Mouse (Mus musculus): ENCODE measurements at regions not wholly inside any gene's neighbourhood (a gene's known extent, or its start where the extent isn't known, plus 50 kb on each side); places are given as distances from the start of the nearest gene placed in this dataset.

- no peak for TF ChIP-seq CTCF (IDR thresholded peaks at IDR 0.05; ENCODE audit: low read depth)
- TF ChIP-seq EP300 (IDR thresholded peaks at IDR 0.05; ENCODE audit: low read depth): no peak
- H3K27me3 ChIP-seq (ENCODE audit: control insufficient read depth, insufficient read depth, low read length): no peaks in the 10 kb centered on the region
- H3K36me3 ChIP-seq (replicated peaks; ENCODE audit: control insufficient read depth, insufficient read depth, low read length): no peaks in the 10 kb centered on the region
- no peak for ATAC-seq (ENCODE audit: insufficient read depth, low read depth)
- no peak overlapping the region for H3K9ac ChIP-seq (replicated peaks; ENCODE audit: low read depth, low read length)
- no peak for DNase-seq (ENCODE audit: low spot score)
- H3K4me1 ChIP-seq (ENCODE audit: control insufficient read depth, insufficient read depth): no peaks in the 10 kb centered on the region
- no peak overlapping the region for H3K4me2 ChIP-seq (ENCODE audit: low read depth, low read length)
- H3K27ac ChIP-seq (ENCODE audit: low read depth): no peak overlapping the region
- no peaks in the 10 kb centered on the region for H3K9me3 ChIP-seq (replicated peaks; ENCODE audit: control insufficient read depth, low read length)
- 25% methylated on average over 6 of the region's 6 CpGs for WGBS
- H3K4me3 ChIP-seq (ENCODE audit: low read depth, low read length): no peak overlapping the region
These were observed 88.3 kb upstream of the Fbxl4 start for GRCm38 (mm10) chr4:22269064-22269463.

GRCm38 (mm10) chr4:22274178-22274577 is 83.2 kb upstream of the Fbxl4 start:
- Histone ChIP-seq H3K27me3 (ENCODE audit: control insufficient read depth, insufficient read depth, low read length) (no peaks in the 10 kb centered on the region), H3K9ac (replicated peaks; ENCODE audit: low read depth, low read length) (no peak overlapping the region), H3K4me3 (ENCODE audit: low read depth, low read length) (no peak overlapping the region), H3K4me2 (ENCODE audit: low read depth, low read length) (no peak overlapping the region), H3K27ac (ENCODE audit: low read depth) (no peak overlapping the region), H3K4me1 (ENCODE audit: control insufficient read depth, insufficient read depth) (no peaks in the 10 kb centered on the region), H3K9me3 (replicated peaks; ENCODE audit: control insufficient read depth, low read length) (0 out of 2 replicates have a peak, but pooled peaks cover 4% of the 10 kb centered on the region), H3K36me3 (replicated peaks; ENCODE audit: control insufficient read depth, insufficient read depth, low read length) (no peaks in the 10 kb centered on the region)
- ATAC-seq (ENCODE audit: insufficient read depth, low read depth) (no peak), DNase-seq (ENCODE audit: low spot score) (no peak)
- TF ChIP-seq EP300 (IDR thresholded peaks at IDR 0.05; ENCODE audit: low read depth): no peak
- no peak for TF ChIP-seq CTCF (IDR thresholded peaks at IDR 0.05; ENCODE audit: low read depth)
- 51% methylated on average over 4 of the region's 4 CpGs for WGBS

GRCm38 (mm10) chr4:22282536-22283323 is 74.6 kb upstream of the Fbxl4 start:
- 60% methylated on average over 4 of the region's 4 CpGs for WGBS
- no peak for DNase-seq (ENCODE audit: low spot score)
- Histone ChIP-seq H3K9ac (replicated peaks; ENCODE audit: low read depth, low read length) (no peak overlapping the region), H3K27ac (ENCODE audit: low read depth) (no peak overlapping the region), H3K4me3 (ENCODE audit: low read depth, low read length) (no peak overlapping the region), H3K36me3 (replicated peaks; ENCODE audit: control insufficient read depth, insufficient read depth, low read length) (no peaks in the 10 kb centered on the region), H3K4me1 (ENCODE audit: control insufficient read depth, insufficient read depth) (no peaks in the 10 kb centered on the region), H3K9me3 (replicated peaks; ENCODE audit: control insufficient read depth, low read length) (no peaks in the 10 kb centered on the region), H3K27me3 (ENCODE audit: control insufficient read depth, insufficient read depth, low read length) (no peaks in the 10 kb centered on the region), H3K4me2 (ENCODE audit: low read depth, low read length) (no peak overlapping the region)
- TF ChIP-seq CTCF (IDR thresholded peaks at IDR 0.05; ENCODE audit: low read depth): no peak
- TF ChIP-seq EP300 (IDR thresholded peaks at IDR 0.05; ENCODE audit: low read depth): no peak
- no peak for ATAC-seq (ENCODE audit: insufficient read depth, low read depth)

- TF ChIP-seq CTCF (IDR thresholded peaks at IDR 0.05; ENCODE audit: low read depth): no peak
- TF ChIP-seq EP300 (IDR thresholded peaks at IDR 0.05; ENCODE audit: low read depth): no peak
- WGBS: 69% methylated on average over 3 of the region's 3 CpGs
- H3K36me3 ChIP-seq (replicated peaks; ENCODE audit: control insufficient read depth, insufficient read depth, low read length): no peaks in the 10 kb centered on the region
- H3K4me3 ChIP-seq (ENCODE audit: low read depth, low read length): no peak overlapping the region
- H3K4me1 ChIP-seq (ENCODE audit: control insufficient read depth, insufficient read depth): no peaks in the 10 kb centered on the region
- ATAC-seq (ENCODE audit: insufficient read depth, low read depth): no peak
- no peak overlapping the region for H3K4me2 ChIP-seq (ENCODE audit: low read depth, low read length)
- H3K9me3 ChIP-seq (replicated peaks; ENCODE audit: control insufficient read depth, low read length): no peaks in the 10 kb centered on the region
- no peak for DNase-seq (ENCODE audit: low spot score)
- no peaks in the 10 kb centered on the region for H3K27me3 ChIP-seq (ENCODE audit: control insufficient read depth, insufficient read depth, low read length)
- no peak overlapping the region for H3K9ac ChIP-seq (replicated peaks; ENCODE audit: low read depth, low read length)
- H3K27ac ChIP-seq (ENCODE audit: low read depth): no peak overlapping the region
These were observed 65.2 kb upstream of the Fbxl4 start for GRCm38 (mm10) chr4:22292169-22292568.

GRCm38 (mm10) chr4:22300206-22300605 is 57.1 kb upstream of the Fbxl4 start:
- Histone ChIP-seq H3K4me1 (ENCODE audit: control insufficient read depth, insufficient read depth) (no peaks in the 10 kb centered on the region), H3K9ac (replicated peaks; ENCODE audit: low read depth, low read length) (no peak overlapping the region), H3K27ac (ENCODE audit: low read depth) (no peak overlapping the region), H3K4me2 (ENCODE audit: low read depth, low read length) (no peak overlapping the region), H3K27me3 (ENCODE audit: control insufficient read depth, insufficient read depth, low read length) (no peaks in the 10 kb centered on the region), H3K36me3 (replicated peaks; ENCODE audit: control insufficient read depth, insufficient read depth, low read length) (no peaks in the 10 kb centered on the region), H3K9me3 (replicated peaks; ENCODE audit: control insufficient read depth, low read length) (no peaks in the 10 kb centered on the region; the same call in 1 of the 2 replicates), H3K4me3 (ENCODE audit: low read depth, low read length) (no peak overlapping the region)
- TF ChIP-seq CTCF (IDR thresholded peaks at IDR 0.05; ENCODE audit: low read depth) (no peak), EP300 (IDR thresholded peaks at IDR 0.05; ENCODE audit: low read depth) (no peak)
- WGBS: 89% methylated on average over 7 of the region's 7 CpGs
- DNase-seq (ENCODE audit: low spot score): no peak
- no peak for ATAC-seq (ENCODE audit: insufficient read depth, low read depth)

All from heart, postnatal 0 days (tissue).